Mouse (Mus musculus) macrophage (primary cell): ENCODE data around the gene Bsn. TPM values are rescaled to one million over a fixed set of nuclear protein-coding genes. Genes with fewer than 3 reads are reported as not detected.

Experiments used
- H3K27ac ChIP-seq: fragments of 350-480 bp; formaldehyde crosslinking; 2 replicates; pipeline ENCODE4 v1.9.0; 2021
- H3K36me3 ChIP-seq: fragments of 350-480 bp; formaldehyde crosslinking; 2 replicates; pipeline ENCODE4 v1.9.0; 2021; ENCODE audit errors: inconsistent target
- H3K4me3 ChIP-seq: fragments of 350-480 bp; formaldehyde crosslinking; 2 replicates; pipeline ENCODE4 v1.9.0; 2021; ENCODE audit errors: inconsistent target
- H3K79me2 ChIP-seq: fragments of 350-480 bp; formaldehyde crosslinking; 2 replicates; pipeline ENCODE4 v1.9.0; 2021; ENCODE audit errors: inconsistent target
- WGBS: methylation state at CpG from one replicate; pipeline ENCODE4 v1.1.7; 2026; ENCODE audit warnings: inconsistent platforms; ENCODE audit not compliant: missing documents; 5-methylcytosine and 5-hydroxymethylcytosine counted together
- polyA plus RNA-seq: library from polyadenylated mRNA; stranded (reverse); fragments of 250-400 nt; gene quantifications from 3 replicates; pipeline ENCODE4 v1.2.4, GENCODE M21; 2018; ENCODE audit warnings: inconsistent platforms

Gene Bsn
- polyA plus RNA-seq, 1 experiment from 2014 or later, result 4.3 TPM

DNA sequence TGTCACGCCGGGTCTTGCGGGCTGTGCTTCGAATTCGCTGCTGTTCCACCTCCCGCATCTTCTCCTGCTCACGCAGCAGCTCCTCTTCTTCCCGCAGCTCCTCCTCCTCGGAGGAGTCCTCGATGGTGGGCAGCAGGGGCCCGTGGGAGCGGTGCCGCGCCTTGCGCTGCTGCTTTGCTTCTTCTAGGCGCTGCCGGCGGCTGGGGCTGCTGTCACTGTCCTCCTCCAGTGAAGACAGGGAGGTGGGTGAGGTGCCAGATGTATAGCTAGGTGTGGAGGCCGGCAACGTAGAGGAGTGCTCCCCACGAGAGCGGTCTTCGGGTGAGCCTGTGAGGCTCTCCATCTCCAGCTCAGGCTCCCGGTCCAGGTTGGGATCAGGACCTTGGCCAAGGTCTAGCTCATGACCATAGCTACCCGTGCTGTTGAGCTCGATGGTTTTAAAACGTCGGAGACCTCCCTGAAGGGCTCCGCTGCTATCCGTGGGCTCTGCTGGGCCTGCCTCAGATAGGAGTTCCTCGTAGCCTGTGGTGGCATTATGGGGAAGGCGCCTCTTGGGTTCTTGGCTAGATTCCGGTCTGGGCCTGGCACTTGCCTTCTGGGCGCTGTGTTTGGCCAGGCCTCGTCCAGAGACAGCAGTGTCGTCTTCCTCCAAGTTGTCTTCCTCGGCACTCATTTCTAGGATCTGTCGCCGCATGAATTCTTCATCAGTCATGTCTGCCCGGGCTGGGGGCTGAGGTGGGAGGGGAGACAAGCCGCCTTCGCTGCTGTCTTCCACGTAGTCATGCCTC lies 74.7 kb downstream of the Bsn start:
- Histone ChIP-seq H3K27ac (no peak overlapping the region), H3K4me3 (no peak overlapping the region)
- WGBS, result 96% methylated on average over 38 of the region's 43 CpGs

DNA sequence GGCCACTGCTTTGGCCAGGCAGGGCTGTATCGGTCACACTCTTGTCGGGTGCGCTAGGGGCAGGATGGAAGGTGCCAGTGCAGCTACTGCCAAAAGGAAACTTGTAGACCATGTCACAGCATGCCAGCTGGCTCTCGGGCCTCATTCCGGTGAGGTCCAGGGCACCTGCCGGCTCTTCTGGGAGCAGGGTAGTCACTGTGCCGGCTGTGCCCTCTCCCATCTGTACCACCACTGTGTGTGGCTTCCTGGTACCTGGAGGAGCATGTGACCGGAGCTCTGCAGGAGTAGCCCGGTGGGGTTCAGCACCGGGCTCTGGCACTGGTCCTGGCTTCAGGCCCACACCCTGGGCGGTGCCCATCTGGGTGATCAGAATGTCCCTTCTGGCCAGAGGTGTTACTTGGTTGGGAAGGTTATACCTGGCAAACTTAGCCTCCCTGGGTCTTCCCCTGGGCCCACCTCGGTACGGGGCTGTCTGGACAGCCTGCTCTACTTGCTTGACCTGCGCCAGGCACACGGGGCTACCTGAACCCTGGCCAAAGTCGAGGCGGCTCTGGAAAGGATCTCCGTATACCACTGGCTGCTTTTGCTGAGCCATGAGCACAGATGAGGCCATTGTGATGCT lies 77.4 kb downstream of the Bsn start:
- Histone ChIP-seq H3K27ac (no peak overlapping the region), H3K36me3 (no peaks in the 10 kb centered on the region), H3K4me3 (no peak overlapping the region), H3K79me2 (peaks cover 30% of the 10 kb centered on the region)
- 92% methylated on average over 18 of the region's 18 CpGs for WGBS

More for the DNA sequence above, 74.7 kb downstream of the Bsn start:
- H3K36me3 ChIP-seq, result no peaks in the 10 kb centered on the region
- H3K79me2 ChIP-seq, result peaks cover 4% of the 10 kb centered on the region

DNA sequence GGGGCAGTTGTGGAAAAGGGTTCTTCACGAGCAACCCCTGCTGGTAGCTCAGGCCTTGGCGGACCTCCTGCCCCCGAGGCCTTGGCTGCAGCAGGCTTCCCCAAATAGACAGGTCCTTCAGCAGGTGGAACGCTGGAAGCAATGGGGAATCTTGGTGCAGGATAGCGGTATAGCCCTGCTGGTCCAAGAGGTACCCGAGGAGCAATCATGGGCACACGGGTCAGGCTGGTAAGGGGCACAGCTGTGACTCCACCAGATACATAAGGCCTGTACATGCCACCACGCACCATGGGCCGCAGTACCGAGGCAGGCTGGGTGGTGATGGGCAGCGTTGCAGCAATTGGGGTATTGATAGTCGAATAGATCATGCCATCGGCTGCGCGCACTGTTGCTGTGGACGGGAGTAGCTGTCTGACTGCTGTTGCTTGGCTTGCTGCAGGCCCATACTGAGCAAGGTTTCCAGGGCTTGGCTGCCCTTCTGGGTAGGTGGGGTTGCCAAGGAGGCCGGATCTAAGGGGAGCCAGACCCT lies 78.5 kb downstream of the Bsn start:
- Histone ChIP-seq H3K79me2 (peaks cover 42% of the 10 kb centered on the region), H3K36me3 (peaks cover 8% of the 10 kb centered on the region; the same call in 1 of the 2 replicates), H3K4me3 (no peak overlapping the region), H3K27ac (peak overlapping the region; percentile 91; the same call in 1 of the 2 replicates)
- 77% methylated on average over 17 of the region's 17 CpGs for WGBS

- peak overlapping the region; percentile 91 for H3K27ac ChIP-seq
Measured at GRCm38 (mm10) chr9:108111101-108111592, 79.0 kb downstream of the Bsn start.

DNA sequence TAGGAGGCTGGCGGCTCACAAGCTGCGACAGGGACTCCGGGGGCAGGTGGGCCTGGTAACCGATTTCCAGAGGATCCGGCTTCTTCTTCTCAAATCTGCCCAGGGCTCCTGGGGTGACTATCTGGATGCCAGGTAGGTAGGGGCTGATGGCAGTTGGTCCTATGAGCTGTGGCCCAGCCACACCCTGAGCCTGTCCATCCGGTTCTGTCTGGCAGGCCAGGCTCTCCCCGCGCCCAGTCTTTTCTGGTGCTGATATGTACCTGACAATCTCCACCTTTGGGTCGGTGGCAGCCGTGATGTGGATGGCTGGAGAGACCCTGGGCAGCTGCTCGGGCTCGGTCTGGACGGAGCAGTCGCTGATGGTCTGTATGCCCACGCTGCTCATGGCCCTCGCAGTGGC lies 80.0 kb downstream of the Bsn start:
- Histone ChIP-seq H3K36me3 (peaks cover 11% of the 10 kb centered on the region; the same call in 1 of the 2 replicates), H3K79me2 (peaks cover 57% of the 10 kb centered on the region), H3K4me3 (peak overlapping the region; percentile 84), H3K27ac (peak overlapping the region; percentile 91)
- 51% methylated on average over 13 of the region's 16 CpGs for WGBS

More at GRCm38 (mm10) chr9:108111101-108111592, 79.0 kb downstream of the Bsn start:
- whole genome bisulfite sequencing, result 13% methylated on average over 22 of the region's 22 CpGs
- Histone ChIP-seq H3K4me3 (peak overlapping the region; percentile 84), H3K79me2 (peaks cover 47% of the 10 kb centered on the region), H3K36me3 (peaks cover 11% of the 10 kb centered on the region; the same call in 1 of the 2 replicates)

DNA sequence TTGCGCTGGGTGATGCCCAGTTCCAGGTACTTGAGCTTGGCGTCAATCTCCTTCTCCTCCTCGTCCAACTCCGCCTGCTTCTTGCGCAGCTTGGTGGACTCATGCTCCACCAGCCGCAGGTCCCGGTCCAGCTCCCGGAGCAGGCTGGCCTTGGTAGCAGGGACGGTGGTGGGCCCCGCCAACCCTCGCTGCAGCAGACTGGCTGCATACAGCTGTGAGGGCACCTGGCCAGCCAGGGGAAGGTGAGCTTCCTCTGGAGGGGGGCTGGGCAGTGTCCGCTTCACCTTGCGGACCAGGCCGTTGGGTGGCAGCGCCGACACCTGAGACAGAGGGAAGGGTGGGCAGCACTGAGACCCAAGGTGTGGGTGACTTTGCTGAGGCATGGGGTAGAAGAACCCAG lies 82.3 kb downstream of the Bsn start:
- Histone ChIP-seq H3K4me3 (peak overlapping the region; percentile 84), H3K27ac (peak overlapping the region; percentile 91), H3K36me3 (peaks cover 23% of the 10 kb centered on the region), H3K79me2 (peaks cover 59% of the 10 kb centered on the region)
- WGBS, result 86% methylated on average over 16 of the region's 16 CpGs

DNA sequence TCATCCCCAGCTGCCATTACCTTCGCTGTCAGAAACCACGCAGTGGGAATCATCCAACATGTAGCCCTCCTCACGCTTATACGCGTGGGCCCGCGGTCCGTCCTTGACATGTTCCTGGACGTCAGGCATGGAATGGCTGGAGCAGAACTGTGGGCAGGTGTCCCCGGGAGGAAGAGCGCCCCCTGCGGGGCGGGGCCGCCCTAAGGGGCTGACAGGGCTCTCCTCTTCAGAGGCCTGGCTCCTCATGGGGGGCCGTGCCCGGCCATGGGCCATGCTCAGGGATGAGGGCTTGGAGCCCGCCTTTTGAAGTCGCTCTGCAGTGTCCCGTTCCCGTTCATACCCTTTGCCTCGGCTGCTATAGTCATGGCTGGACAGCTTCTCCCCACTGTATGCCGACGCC lies 84.1 kb downstream of the Bsn start:
- H3K27ac ChIP-seq, result 0 out of 2 replicates have a peak overlapping the region, but pooled peaks have one; percentile 1
- WGBS, result 93% methylated on average over 18 of the region's 23 CpGs
- H3K4me3 ChIP-seq, result no peak overlapping the region; the same call in 1 of the 2 replicates

GRCm38 (mm10) chr9:108105549-108105863 lies 84.7 kb downstream of the Bsn start:
- WGBS, result 73% methylated on average over 11 of the region's 12 CpGs
- H3K27ac ChIP-seq, result 0 out of 2 replicates have a peak overlapping the region, but pooled peaks have one; percentile 1
- H3K79me2 ChIP-seq, result peaks cover 55% of the 10 kb centered on the region
- H3K4me3 ChIP-seq, result no peak overlapping the region; the same call in 1 of the 2 replicates
- peaks cover 40% of the 10 kb centered on the region for H3K36me3 ChIP-seq

More for the DNA sequence above, 84.1 kb downstream of the Bsn start:
- Histone ChIP-seq H3K79me2 (peaks cover 59% of the 10 kb centered on the region), H3K36me3 (peaks cover 36% of the 10 kb centered on the region)

DNA sequence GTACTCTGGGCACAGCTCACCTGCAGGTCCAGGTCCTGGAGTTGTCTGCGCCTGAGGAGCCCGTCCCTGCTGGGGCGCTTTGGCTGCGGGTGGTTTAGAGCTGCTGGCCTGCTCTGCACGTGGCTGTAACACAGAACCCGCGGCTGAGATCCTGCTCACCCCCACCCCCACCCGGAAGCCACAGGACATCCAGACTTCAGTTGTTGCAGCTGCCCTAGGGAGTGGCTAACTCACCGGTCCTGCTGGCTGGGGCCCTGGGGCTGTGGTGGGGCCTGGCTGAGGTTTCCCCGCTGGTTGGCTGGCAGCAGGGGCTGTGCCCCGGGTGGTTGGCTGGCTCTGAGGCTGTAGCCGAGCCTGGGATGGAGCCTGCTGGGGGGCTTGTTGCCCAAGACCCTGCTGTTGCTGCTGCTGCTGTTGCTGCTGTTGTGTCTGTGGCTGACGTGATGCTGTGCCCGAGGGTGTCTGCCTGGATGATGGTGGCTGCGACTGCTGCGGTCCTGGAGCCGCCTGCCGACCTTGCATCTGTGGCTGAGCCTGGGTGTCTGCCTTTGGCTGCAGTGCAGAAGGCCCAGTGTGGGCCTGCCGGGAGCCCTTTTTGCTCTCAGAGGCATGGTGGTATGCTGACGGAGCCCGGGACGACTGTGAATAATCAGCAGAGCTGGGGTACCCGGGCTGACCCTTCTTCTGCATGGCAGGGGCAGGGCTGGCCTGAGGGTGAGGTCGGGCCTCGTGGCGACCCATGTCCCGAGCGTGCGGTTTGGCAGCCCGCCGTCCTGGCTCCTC lies 85.2 kb downstream of the Bsn start:
- WGBS, result 37% methylated on average over 29 of the region's 31 CpGs
- Histone ChIP-seq H3K79me2 (peaks cover 50% of the 10 kb centered on the region), H3K27ac (no peak overlapping the region), H3K36me3 (peaks cover 40% of the 10 kb centered on the region), H3K4me3 (no peak overlapping the region)

GRCm38 (mm10) chr9:108099619-108100018 lies 90.6 kb downstream of the Bsn start:
- peaks cover 35% of the 10 kb centered on the region for H3K36me3 ChIP-seq
- 93% methylated on average over 8 of the region's 8 CpGs for WGBS
- no peak overlapping the region for H3K27ac ChIP-seq
- H3K4me3 ChIP-seq, result no peak overlapping the region
- no peaks in the 10 kb centered on the region for H3K79me2 ChIP-seq

GRCm38 (mm10) chr9:108095949-108096712 lies 94.1 kb downstream of the Bsn start:
- no peak overlapping the region for H3K27ac ChIP-seq
- peaks cover 27% of the 10 kb centered on the region for H3K36me3 ChIP-seq
- 76% methylated on average over 9 of the region's 10 CpGs for WGBS
- H3K4me3 ChIP-seq, result no peak overlapping the region
- H3K79me2 ChIP-seq, result peaks cover 10% of the 10 kb centered on the region; the same call in 1 of the 2 replicates

- H3K36me3 ChIP-seq, result peaks cover 29% of the 10 kb centered on the region
- H3K79me2 ChIP-seq, result peaks cover 10% of the 10 kb centered on the region; the same call in 1 of the 2 replicates
- no peak overlapping the region for H3K27ac ChIP-seq
- H3K4me3 ChIP-seq, result peak overlapping the region; percentile 68
- WGBS, result 10% methylated on average over 3 of the region's 3 CpGs
Measured at GRCm38 (mm10) chr9:108095518-108095917, 94.7 kb downstream of the Bsn start.

DNA sequence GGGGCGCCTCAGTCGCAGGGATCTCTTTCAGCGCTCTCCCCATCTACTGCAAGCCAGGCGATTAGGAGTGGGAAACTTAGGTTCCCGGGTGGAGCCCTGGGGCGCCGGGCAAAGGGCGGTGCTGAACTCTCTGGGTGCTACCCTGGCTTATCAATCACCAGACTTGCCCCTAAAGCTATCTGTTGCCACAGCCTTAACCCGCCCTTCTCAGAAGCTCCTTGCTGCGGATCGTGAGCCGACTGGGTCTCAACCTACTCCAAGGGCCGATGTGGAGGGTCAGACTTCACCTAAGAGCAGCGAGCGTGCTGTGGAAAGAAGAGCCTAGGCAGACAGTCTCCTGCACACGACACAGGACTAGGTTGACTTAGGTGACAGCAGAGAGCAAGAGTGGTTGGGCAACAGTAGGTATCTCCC lies 95.2 kb downstream of the Bsn start:
- H3K36me3 ChIP-seq, result peaks cover 35% of the 10 kb centered on the region
- WGBS, result under 1% methylated on average over 16 of the region's 16 CpGs
- peak overlapping the region; percentile 29 for H3K27ac ChIP-seq
- peak overlapping the region; percentile 68 for H3K4me3 ChIP-seq
- H3K79me2 ChIP-seq, result peaks cover 10% of the 10 kb centered on the region; the same call in 1 of the 2 replicates
